Mouse (Mus musculus): Measurements from ENCODE around the gene Zscan4-ps3. TPM values are rescaled to one million over a fixed set of nuclear protein-coding genes. Genes with fewer than 3 reads are reported as not detected.
"Not testable (repeated sequence)": the region's sequence is repeated elsewhere in the genome, so short reads cannot be mapped to it uniquely, and the experiment has no call there.

Gene Zscan4-ps3
- total RNA-seq (2021) (not detected), polyA plus RNA-seq (2012; rRNA removed) (not detected in 2 replicates)
- long read RNA-seq, result 0 reads

DNA sequence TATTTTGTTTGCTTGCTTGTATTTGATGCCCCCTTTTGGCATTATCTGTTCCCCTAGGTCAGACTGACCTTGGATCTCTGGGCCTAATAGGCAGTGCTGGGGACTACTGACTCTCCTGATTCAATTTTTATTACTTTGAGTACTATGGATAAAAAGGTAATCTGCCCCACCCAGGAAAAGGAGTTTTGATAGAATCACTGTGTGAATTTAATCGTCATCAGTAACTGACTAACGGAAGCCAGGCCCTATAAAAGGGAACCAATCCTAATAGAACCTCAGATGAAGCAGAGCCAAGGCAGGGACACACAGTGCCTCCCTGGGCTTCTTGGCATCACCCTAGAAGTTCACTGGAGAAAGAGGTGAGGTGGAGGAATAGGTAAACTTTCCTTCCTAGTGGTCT is at the start of gene Zscan4-ps3:
Gene Zscan4-ps3 (plus strand): TSS at position 301 of the 400 bp plus-strand sequence.
- H3K36me3 ChIP-seq (ENCODE audit: control insufficient read depth, insufficient read depth, low read length); intact Hi-C loops (cut with DNase I); DNase-seq; H3K4me3 ChIP-seq; H3K27me3 ChIP-seq (ENCODE audit: control insufficient read depth, insufficient read depth, low read length); H3K4me1 ChIP-seq (ENCODE audit: control insufficient read depth, insufficient read depth, low read length); H3K79me2 ChIP-seq (replicated peaks; ENCODE audit: control insufficient read depth, insufficient read depth, low read length); H3K27ac ChIP-seq; H3K9ac ChIP-seq (ENCODE audit: low read depth, low read length): not testable (repeated sequence)
- 67% methylated on average over 2 of the region's 2 CpGs for WGBS

DNA sequence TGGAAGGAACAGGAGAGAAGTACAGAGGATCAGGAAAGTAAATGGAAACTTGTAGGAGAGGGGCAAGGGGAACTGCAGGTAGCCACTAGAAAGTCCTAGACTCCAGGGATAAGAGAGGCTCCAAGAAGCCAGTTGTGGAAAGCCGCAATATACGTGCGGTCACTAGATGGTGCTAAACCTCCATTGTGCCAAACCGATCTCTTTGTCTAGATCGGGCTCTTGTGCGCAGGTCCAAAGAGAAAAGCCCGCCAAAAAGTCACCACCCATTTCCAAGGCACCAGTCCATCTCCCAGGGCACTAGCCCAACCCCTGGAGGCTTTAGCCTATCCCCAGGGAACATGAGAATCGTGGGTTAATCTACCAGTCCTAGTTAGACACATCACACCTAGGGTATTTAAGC is 8.0 kb downstream of the Zscan4-ps3 start:
- DNase-seq; H3K36me3 ChIP-seq (ENCODE audit: control insufficient read depth, insufficient read depth, low read length); intact Hi-C loops (cut with DNase I); H3K9ac ChIP-seq (ENCODE audit: low read depth, low read length); H3K79me2 ChIP-seq (replicated peaks; ENCODE audit: control insufficient read depth, insufficient read depth, low read length); H3K4me3 ChIP-seq; H3K27ac ChIP-seq; H3K4me1 ChIP-seq (ENCODE audit: control insufficient read depth, insufficient read depth, low read length); H3K27me3 ChIP-seq (ENCODE audit: control insufficient read depth, insufficient read depth, low read length): not testable (repeated sequence)
- 8% methylated on average over 8 of the region's 8 CpGs for WGBS

Other genes starting within 250 kb of the Zscan4-ps3 start
- not detected for gene Zscan4f, start 211.4 kb upstream of the Zscan4-ps3 start, total RNA-seq (2021)
- gene Zscan4f, start 211.4 kb upstream of the Zscan4-ps3 start, polyA plus RNA-seq (2012; rRNA removed), result not detected in 2 replicates
- gene Zscan4-ps2, start 95.0 kb upstream of the Zscan4-ps3 start, total RNA-seq (2021), result not detected
- gene Zscan4-ps2, start 95.0 kb upstream of the Zscan4-ps3 start, polyA plus RNA-seq (2012; rRNA removed), result not detected in 2 replicates
- not detected for gene Vmn1r72, start 70.8 kb downstream of the Zscan4-ps3 start, total RNA-seq (2021)
- not detected in 2 replicates for gene Vmn1r72, start 70.8 kb downstream of the Zscan4-ps3 start, polyA plus RNA-seq (2012; rRNA removed)
- not detected for gene Vmn1r73, start 121.0 kb downstream of the Zscan4-ps3 start, total RNA-seq (2021)
- not detected in 2 replicates for gene Vmn1r73, start 121.0 kb downstream of the Zscan4-ps3 start, polyA plus RNA-seq (2012; rRNA removed)
- not detected for gene Vmn1r74, start 224.7 kb downstream of the Zscan4-ps3 start, total RNA-seq (2021)
- not detected in 2 replicates for gene Vmn1r74, start 224.7 kb downstream of the Zscan4-ps3 start, polyA plus RNA-seq (2012; rRNA removed)

All from heart, adult 2 months (tissue).